Mouse (Mus musculus) neural tube, embryonic 15.5 days (tissue): Measurements from ENCODE around the gene Fbxo33. TPM values are rescaled to one million over a fixed set of nuclear protein-coding genes. Genes with fewer than 3 reads are reported as not detected.
"Not testable (repeated sequence)": the region's sequence is repeated elsewhere in the genome, so short reads cannot be mapped to it uniquely, and the experiment has no call there.

Source experiments
- ATAC-seq: fragments of 200-750 bp; cut with Nextera tagmentation; 2 replicates; pipeline ENCODE4 v1.8.0; 2017; ENCODE audit warnings: mild to moderate bottlenecking, moderate TSS enrichment, moderate library complexity; ENCODE audit not compliant: low FRiP score
- H3K27ac ChIP-seq: fragments of 300-500 bp; sonication (generic); replicated peaks from 2 replicates; pipeline ENCODE4 v1.5.1; 2015; ENCODE audit warnings: mild to moderate bottlenecking, inconsistent platforms
- H3K27me3 ChIP-seq: fragments of 300-500 bp; sonication (generic); replicated peaks from 2 replicates; pipeline ENCODE4 v1.6.1; 2015; ENCODE audit warnings: inconsistent platforms
- H3K36me3 ChIP-seq: fragments of 300-500 bp; sonication (generic); 2 replicates; pipeline ENCODE4 v1.6.1; 2015; ENCODE audit warnings: inconsistent platforms
- H3K4me1 ChIP-seq: fragments of 300-500 bp; sonication (generic); 2 replicates; pipeline ENCODE4 v1.6.1; 2015; ENCODE audit warnings: inconsistent platforms
- H3K4me2 ChIP-seq: fragments of 300-500 bp; sonication (generic); 2 replicates; pipeline ENCODE4 v1.6.1; 2015; ENCODE audit warnings: inconsistent platforms, mild to moderate bottlenecking, moderate library complexity
- H3K4me3 ChIP-seq: fragments of 300-500 bp; sonication (generic); replicated peaks from 2 replicates; pipeline ENCODE4 v1.5.1; 2015; ENCODE audit warnings: mild to moderate bottlenecking, inconsistent platforms
- H3K9ac ChIP-seq: fragments of 300-500 bp; sonication (generic); replicated peaks from 2 replicates; pipeline ENCODE4 v1.6.1; 2015; ENCODE audit warnings: mild to moderate bottlenecking, inconsistent platforms
- H3K9me3 ChIP-seq: fragments of 300-500 bp; sonication (generic); replicated peaks from 2 replicates; pipeline ENCODE4 v1.6.1; 2016; ENCODE audit warnings: inconsistent platforms
- WGBS: fragments of 180-500 bp; shearing (Covaris S2); methylation state at CpG from one replicate; pipeline ENCODE4 v1.1.7; 2015; ENCODE audit warnings: mixed read lengths; 5-methylcytosine and 5-hydroxymethylcytosine counted together
- polyA plus RNA-seq: library from polyadenylated mRNA; unstranded; fragments of >200 nt; fragmentation: Nextera tagmentation; extraction: Ambion mirVana; gene quantifications from 2 replicates; pipeline ENCODE4 v1.2.1, GENCODE M21; 2015

The Fbxo33 gene
- polyA plus RNA-seq, result 7.2 and 8.3 TPM in 2 replicates

DNA sequence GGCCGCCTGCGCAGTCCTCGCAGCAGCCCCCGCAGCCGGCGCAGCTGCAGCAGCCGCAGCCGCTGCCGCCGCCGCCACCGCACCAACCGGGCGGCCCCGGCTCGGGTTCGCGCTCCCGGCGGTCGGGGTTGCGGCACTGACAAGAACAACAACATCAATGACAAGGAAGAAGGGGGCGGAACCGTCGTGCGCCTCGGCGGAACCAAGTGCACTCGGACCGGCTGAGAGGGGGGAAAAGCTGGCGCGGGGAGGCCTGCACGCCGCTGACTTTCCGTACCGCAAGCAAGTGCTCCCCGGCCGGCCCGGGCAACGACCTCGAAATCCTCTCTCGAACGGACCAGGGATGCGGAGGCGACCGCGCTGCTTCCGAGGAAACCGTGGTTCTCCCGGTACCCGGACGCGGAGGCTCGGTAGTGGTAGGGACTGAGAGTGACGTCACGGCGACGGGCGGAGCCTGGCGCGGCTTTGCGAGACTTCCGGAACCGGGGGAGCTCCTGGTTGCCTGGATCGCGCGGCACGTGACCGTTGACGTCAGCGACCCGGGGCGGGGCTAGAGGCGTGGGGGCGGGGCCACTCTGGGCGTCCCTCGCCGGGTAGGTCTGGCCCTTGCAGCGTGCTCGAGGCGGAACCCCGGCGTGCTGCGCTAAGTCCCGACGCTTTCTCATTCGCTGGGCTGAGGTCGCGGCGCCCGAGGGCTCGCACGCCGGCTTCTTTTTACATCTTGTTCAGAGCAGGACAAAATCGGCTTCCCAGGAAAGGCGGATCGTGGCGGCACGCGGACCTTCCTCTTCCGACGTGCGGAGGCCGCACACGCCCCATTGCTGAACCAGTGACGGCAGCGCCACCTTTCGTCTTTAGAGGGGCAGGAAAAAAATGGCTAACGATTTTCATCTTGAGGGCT is at the start of gene Fbxo33:
Gene Fbxo33 (minus strand): TSS at position 401 of the 901 bp plus-strand sequence.
- WGBS, result under 1% methylated on average over 105 of the region's 109 CpGs
- no peaks in the 10 kb centered on the region for H3K27me3 ChIP-seq
- peak within 1 kb of the TSS; percentile 56 for H3K4me3 ChIP-seq
- H3K36me3 ChIP-seq, result no peaks in the 10 kb centered on the region
- H3K9ac ChIP-seq, result peak within 1 kb of the TSS; percentile 87
- H3K4me1 ChIP-seq, result peaks cover 28% of the 10 kb centered on the region
- ATAC-seq, result peak; percentile 95
- peak within 1 kb of the TSS; percentile 99 for H3K27ac ChIP-seq
- peak within 1 kb of the TSS; percentile 66 for H3K4me2 ChIP-seq
- no peaks in the 10 kb centered on the region for H3K9me3 ChIP-seq

DNA sequence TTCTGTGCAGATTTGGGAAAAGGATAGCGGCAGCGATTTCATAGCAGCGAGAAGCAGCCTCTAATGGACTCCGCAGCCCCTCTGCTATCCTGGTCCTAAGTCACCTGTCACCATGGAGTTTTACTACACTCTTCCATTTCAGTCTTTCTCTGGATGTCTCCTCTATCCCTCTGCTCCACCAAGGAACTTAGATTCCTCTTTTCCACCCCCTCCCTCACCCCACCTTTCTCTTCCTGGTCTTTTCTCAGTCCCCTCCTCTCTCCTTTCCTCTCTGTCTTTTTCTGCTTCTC is 46.4 kb upstream of the Fbxo33 start:
- Histone ChIP-seq H3K27ac (peak overlapping the region; percentile 72), H3K4me2 (peak overlapping the region; percentile 56), H3K36me3 (no peaks in the 10 kb centered on the region), H3K4me1 (peaks cover 11% of the 10 kb centered on the region), H3K9ac (0 out of 2 replicates have a peak overlapping the region, but pooled peaks have one; percentile 34), H3K9me3 (no peaks in the 10 kb centered on the region), H3K27me3 (no peaks in the 10 kb centered on the region), H3K4me3 (peak overlapping the region; percentile 28)
- WGBS, result 44% methylated on average over 4 of the region's 4 CpGs
- peak; percentile 73; the same call in 1 of the 2 replicates for ATAC-seq

DNA sequence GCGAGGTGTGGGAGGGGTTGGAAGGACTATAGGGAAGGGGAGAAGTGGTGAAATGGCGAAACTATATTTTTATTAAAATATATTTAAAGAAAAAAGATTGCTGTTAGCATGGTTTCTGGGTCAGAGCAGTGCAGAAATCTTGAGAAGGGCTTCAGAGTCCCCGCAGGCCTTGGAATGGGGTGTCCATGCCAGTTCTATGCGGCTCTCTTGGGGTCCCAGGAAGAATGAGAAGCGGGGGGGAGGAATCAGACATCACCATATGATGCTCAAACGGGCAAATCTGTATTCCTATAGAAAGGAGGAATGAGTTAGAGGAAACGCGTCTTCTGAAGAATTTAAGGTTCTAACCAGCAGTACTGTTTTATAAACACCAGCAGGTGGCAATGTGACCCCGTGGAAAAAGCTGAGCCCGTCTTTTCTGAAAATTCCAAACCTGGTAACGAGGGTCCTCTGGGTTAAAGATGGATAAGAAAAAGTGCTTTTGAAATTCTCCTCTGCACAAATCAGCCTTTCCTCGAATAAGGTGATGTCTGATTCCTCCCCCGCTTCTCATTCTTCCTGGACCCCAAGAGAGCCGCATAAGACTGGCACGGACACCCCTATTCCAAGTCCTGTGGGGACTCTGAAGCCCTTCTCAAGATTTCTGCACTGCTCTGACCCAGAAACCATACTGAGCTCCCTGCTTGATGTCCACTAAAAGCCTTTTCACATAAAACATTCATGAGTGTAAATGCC is 45.8 kb upstream of the Fbxo33 start:
- Histone ChIP-seq H3K4me3 (peak overlapping the region; percentile 28), H3K9me3 (no peaks in the 10 kb centered on the region), H3K9ac (0 out of 2 replicates have a peak overlapping the region, but pooled peaks have one; percentile 34), H3K27ac (peak overlapping the region; percentile 72), H3K4me1 (peaks cover 16% of the 10 kb centered on the region), H3K27me3 (no peaks in the 10 kb centered on the region), H3K36me3 (no peaks in the 10 kb centered on the region), H3K4me2 (peak overlapping the region; percentile 56)
- 25% methylated on average over 15 of the region's 15 CpGs for WGBS
- ATAC-seq, result peak; percentile 87

DNA sequence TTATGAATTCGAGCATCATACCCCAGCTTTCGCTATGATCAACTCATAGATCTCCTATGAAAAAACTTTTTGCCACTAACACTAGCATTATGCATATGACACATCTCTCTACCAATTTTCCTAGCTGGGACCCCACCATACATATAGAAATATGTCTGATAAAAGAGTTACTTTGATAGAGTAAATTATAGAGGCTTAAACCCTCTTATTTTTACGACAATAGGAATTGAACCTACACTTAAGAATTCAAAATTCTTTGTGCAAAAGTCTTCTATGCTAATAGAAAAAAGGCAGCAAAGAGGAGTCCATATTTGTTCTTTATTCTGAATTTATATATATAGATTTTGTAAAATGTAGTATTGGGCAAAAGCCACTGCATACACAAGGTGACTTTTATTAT is 43.3 kb upstream of the Fbxo33 start:
- no peak for ATAC-seq
- no peaks in the 10 kb centered on the region for H3K9me3 ChIP-seq
- H3K4me3 ChIP-seq, result no peak overlapping the region
- no peaks in the 10 kb centered on the region for H3K27me3 ChIP-seq
- no peak overlapping the region for H3K27ac ChIP-seq
- H3K36me3 ChIP-seq, result no peaks in the 10 kb centered on the region
- no peak overlapping the region for H3K9ac ChIP-seq
- no peak overlapping the region for H3K4me2 ChIP-seq
- WGBS, result 87% methylated on average over 3 of the region's 3 CpGs
- peaks cover 18% of the 10 kb centered on the region for H3K4me1 ChIP-seq

DNA sequence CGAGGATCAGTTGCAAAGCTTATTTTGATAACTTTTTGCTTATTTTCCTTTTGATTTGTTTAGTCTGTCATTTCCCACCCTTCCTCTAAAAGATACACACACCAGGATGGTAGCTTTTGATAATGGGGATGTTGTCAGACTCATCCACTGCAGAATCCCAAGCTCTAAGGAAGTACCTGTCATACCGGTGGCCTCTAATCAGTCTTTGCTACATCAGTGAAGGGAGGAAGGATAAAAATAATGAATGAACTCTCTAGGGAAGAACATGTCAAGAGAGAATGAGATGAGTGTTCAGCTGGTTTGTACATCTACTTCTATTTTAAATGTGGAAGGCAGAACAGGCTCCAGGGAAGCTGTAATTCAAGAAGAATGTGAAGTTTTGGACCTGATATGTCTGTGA is 41.3 kb upstream of the Fbxo33 start:
- ATAC-seq, result no peak
- 71% methylated on average over 2 of the region's 2 CpGs for WGBS

DNA sequence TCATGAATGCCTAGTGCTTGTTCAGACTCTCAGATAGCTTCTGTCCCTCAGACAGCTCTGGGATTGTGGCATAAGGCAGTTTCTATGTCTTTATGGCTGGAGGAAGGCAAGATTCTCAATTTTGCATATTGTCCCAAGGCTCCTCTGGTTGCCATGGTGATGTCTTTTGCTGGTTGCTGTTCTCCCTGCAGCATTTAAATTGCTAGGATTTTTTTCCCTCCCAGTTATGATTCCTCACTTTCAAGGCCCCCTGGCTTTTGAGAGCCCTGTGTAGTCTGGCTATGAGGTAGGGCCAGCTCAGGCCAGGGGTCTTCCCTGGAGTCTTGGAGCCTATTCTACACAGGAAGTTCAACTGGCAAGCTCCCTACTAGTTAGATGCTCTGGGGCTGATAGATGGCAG is 40.8 kb upstream of the Fbxo33 start:
- Histone ChIP-seq H3K27ac (peak overlapping the region; percentile 63; the same call in 1 of the 2 replicates), H3K36me3 (no peaks in the 10 kb centered on the region), H3K4me2 (no peak overlapping the region), H3K9ac (no peak overlapping the region), H3K4me1 (peaks cover 11% of the 10 kb centered on the region), H3K27me3 (no peaks in the 10 kb centered on the region), H3K9me3 (no peaks in the 10 kb centered on the region), H3K4me3 (no peak overlapping the region)
- ATAC-seq, result peak; percentile 67

More for the DNA sequence above, 41.3 kb upstream of the Fbxo33 start:
- H3K36me3 ChIP-seq, result no peaks in the 10 kb centered on the region
- H3K4me3 ChIP-seq, result no peak overlapping the region
- H3K9ac ChIP-seq, result no peak overlapping the region
- H3K27ac ChIP-seq, result peak overlapping the region; percentile 63; the same call in 1 of the 2 replicates
- no peaks in the 10 kb centered on the region for H3K27me3 ChIP-seq
- peaks cover 15% of the 10 kb centered on the region for H3K4me1 ChIP-seq
- H3K9me3 ChIP-seq, result no peaks in the 10 kb centered on the region
- H3K4me2 ChIP-seq, result no peak overlapping the region

DNA sequence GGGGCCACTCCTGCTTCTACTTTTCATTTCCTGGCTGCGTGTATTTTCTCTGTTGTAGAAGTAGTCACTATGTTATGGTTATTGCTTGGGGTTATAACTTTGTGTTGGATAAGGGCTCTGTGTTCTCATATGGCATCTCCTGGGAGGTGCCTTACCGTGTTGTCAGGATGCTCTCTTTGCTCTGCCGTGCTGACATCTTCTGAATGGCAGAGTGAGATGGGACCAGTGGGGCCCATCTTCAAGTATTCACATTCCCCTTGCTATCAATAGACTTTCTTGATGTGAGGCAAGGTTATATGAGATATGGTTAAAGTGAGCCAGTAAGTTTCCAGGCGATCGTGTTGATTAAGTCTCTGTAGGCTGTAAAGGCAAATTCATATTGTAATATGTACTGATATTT is 39.5 kb upstream of the Fbxo33 start:
- Histone ChIP-seq H3K4me2 (no peak overlapping the region), H3K4me1 (peaks cover 11% of the 10 kb centered on the region), H3K9me3 (no peaks in the 10 kb centered on the region), H3K9ac (no peak overlapping the region), H3K27ac (no peak overlapping the region), H3K36me3 (no peaks in the 10 kb centered on the region), H3K27me3 (no peaks in the 10 kb centered on the region), H3K4me3 (no peak overlapping the region)
- ATAC-seq, result peak; percentile 72; the same call in 1 of the 2 replicates
- 56% methylated on average over 5 of the region's 5 CpGs for WGBS

DNA sequence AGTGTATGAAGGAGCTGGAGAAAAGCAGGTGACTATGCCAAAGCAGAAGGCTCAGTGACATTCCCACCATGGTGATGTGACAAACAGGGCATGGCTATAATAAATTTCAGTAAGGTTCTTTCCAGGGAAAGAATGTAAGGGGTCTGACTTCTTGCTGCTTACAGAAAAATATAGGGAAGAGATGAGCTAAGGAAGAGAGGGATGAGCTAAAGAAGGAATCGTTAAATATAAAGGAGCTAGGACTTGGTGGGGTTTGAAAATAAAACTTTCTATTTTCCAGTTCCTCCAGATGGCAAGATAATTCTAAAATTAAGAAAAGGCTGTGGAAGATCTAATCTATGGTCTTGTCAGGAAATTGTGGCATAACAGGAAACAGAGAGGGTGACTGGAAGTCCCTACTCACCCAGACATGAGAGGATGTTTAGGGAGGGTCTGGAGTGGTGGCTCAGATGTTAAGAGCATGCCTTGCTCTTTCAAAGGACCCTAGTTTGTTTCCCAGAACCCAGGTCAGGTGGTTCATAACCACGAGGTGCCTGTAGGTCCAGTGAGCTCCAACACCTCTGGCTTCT is 30.8 kb upstream of the Fbxo33 start:
- Histone ChIP-seq H3K27me3 (no peaks in the 10 kb centered on the region), H3K4me1 (no peaks in the 10 kb centered on the region), H3K9ac (no peak overlapping the region), H3K4me3 (no peak overlapping the region), H3K36me3 (no peaks in the 10 kb centered on the region), H3K4me2 (no peak overlapping the region), H3K9me3 (no peaks in the 10 kb centered on the region), H3K27ac (no peak overlapping the region)
- ATAC-seq, result no peak
- 93% methylated on average over 2 of the region's 2 CpGs for WGBS

DNA sequence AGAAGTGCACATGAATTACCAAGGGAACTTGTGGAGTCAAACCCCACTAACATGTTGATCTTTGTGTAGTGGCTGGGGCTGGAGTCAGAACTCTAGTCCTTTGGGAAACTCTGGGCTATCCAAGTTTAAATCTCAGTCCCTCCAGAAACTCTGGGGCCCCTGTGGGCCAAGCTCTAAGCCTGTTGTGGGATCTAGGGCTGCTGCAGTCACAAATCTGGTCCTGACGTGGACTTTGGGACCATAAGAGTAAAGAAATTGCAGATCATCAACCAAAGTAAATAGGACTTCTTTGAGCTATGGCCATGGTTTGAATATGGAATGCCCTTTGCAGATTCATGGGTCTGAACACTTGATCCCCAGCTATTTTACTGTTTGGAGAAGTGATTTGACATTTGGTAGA is 29.4 kb upstream of the Fbxo33 start:
- H3K9ac ChIP-seq, result no peak overlapping the region
- H3K4me2 ChIP-seq, result no peak overlapping the region
- H3K9me3 ChIP-seq, result no peaks in the 10 kb centered on the region
- H3K27me3 ChIP-seq, result no peaks in the 10 kb centered on the region
- WGBS, result 80% methylated on average over 1 of the region's 1 CpGs
- no peak overlapping the region for H3K27ac ChIP-seq
- no peak overlapping the region for H3K4me3 ChIP-seq
- H3K4me1 ChIP-seq, result no peaks in the 10 kb centered on the region
- no peaks in the 10 kb centered on the region for H3K36me3 ChIP-seq
- no peak for ATAC-seq

DNA sequence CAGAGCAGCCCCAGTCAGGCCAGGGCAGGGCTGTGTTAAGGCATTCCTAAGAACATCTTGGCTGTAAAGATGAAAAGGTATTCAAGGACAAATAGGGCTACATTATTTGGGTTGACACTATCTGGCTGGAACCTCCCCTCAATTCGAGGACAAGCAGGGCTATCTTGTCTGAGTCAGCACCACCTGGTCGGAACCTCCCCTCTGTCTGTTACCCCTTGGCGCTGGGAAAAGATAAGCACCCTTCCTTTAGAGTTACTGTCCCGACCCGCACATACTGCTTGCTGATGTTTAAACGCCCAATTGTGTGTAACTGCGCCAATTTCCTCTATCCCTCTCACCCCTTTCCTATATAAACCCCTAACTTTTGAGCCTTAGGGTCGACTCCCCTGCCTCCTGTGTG is 21.5 kb upstream of the Fbxo33 start:
- whole genome bisulfite sequencing, result 90% methylated on average over 8 of the region's 8 CpGs
- H3K27me3 ChIP-seq, H3K4me3 ChIP-seq, ATAC-seq, H3K27ac ChIP-seq, H3K9me3 ChIP-seq, H3K4me1 ChIP-seq, H3K36me3 ChIP-seq, H3K9ac ChIP-seq, H3K4me2 ChIP-seq: not testable (repeated sequence)

DNA sequence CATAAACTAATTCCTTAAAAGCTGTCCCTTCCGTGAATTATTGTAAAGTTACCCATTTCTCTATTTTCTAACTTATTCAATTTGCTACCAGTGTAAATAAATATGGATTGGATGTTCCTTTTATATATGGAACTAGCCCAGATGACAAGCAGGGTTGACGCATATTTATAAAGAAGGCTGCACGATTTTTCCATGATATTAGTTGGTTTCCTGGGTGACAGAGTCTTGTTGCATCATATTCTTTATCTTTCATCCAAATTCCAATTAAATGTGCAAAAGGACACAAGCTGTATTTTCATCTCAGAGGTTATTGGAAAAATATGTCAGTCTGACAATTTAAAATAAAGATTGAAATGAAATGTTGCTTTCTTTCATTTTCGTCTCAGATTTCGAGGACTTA is 18.9 kb upstream of the Fbxo33 start:
- Histone ChIP-seq H3K4me3 (no peak overlapping the region), H3K36me3 (no peaks in the 10 kb centered on the region), H3K4me1 (no peaks in the 10 kb centered on the region), H3K27ac (no peak overlapping the region), H3K4me2 (no peak overlapping the region), H3K27me3 (no peaks in the 10 kb centered on the region), H3K9ac (no peak overlapping the region), H3K9me3 (no peaks in the 10 kb centered on the region)
- WGBS, result 90% methylated on average over 5 of the region's 5 CpGs
- no peak for ATAC-seq
